Mouse (Mus musculus): ENCODE measurements around the gene Kbtbd6. TPM values are rescaled to one million over a fixed set of nuclear protein-coding genes. Genes with fewer than 3 reads are reported as not detected.

Kbtbd6 gene
- total and polyA plus RNA-seq, 3 experiments, result 0.12 TPM; not detected in 2

GRCm38 (mm10) chr14:79420083-79420685 is 31.5 kb upstream of the Kbtbd6 start:
- no peaks in the 10 kb centered on the region for H3K36me3 ChIP-seq (ENCODE audit: control insufficient read depth in 1 of 2, insufficient read depth in 2 of 2, low read length in 2 of 2)
- no peaks in the 10 kb centered on the region for H3K9me3 ChIP-seq (replicated peaks; ENCODE audit: insufficient read depth, low read length)
- no peaks in the 10 kb centered on the region for H3K79me2 ChIP-seq (ENCODE audit: control insufficient read depth, insufficient read depth, low read length, poor library complexity)
- DNase-seq (ENCODE audit: low read depth, low spot score), result no peak
- H3K27me3 ChIP-seq (ENCODE audit: control insufficient read depth in 1 of 2, insufficient read depth in 2 of 2, low read length in 2 of 2), result no peaks in the 10 kb centered on the region
- TF ChIP-seq USF2 (IDR thresholded peaks at IDR 0.05; ENCODE audit: borderline replicate concordance in 1 of 2, insufficient read depth in 1 of 2, low read depth in 1 of 2, low read length in 2 of 2) (no peak), MEF2A (IDR thresholded peaks at IDR 0.05; ENCODE audit: extremely low read depth, insufficient replicate concordance, low read depth, low read length, poor library complexity, severe bottlenecking) (no peak), MYC (IDR thresholded peaks at IDR 0.05; ENCODE audit: low read depth, low read length) (no peak), TAL1 (IDR thresholded peaks at IDR 0.05; ENCODE audit: low read length) (no peak)
- no peak overlapping the region for H3K9ac ChIP-seq (ENCODE audit: control insufficient read depth, low read depth, low read length, poor library complexity, severe bottlenecking)
- H3K4me1 ChIP-seq (ENCODE audit: control insufficient read depth in 1 of 2, insufficient read depth in 2 of 2, low read length in 2 of 2), result no peaks in the 10 kb centered on the region
- H3K4me3 ChIP-seq (ENCODE audit: control insufficient read depth in 1 of 2, insufficient read depth in 1 of 2, low read depth in 2 of 2, low read length in 2 of 2), result no peak overlapping the region
- no peak overlapping the region for H3K27ac ChIP-seq (ENCODE audit: control insufficient read depth, low read depth, low read length)

GRCm38 (mm10) chr14:79425979-79426729 is 25.5 kb upstream of the Kbtbd6 start, which contains the start of gene Kbtbd7:
Kbtbd7 (plus strand) TSS chr14:79426511.
- peak within 1 kb of the TSS; percentile 24 to 38 for H3K4me3 ChIP-seq (ENCODE audit: control insufficient read depth in 1 of 2, insufficient read depth in 1 of 2, low read depth in 2 of 2, low read length in 2 of 2)
- peak within 1 kb of the TSS; percentile 54 for H3K27ac ChIP-seq (ENCODE audit: control insufficient read depth, low read depth, low read length)
- peaks cover 0 to 11% of the 10 kb centered on the region in 2 experiments; a peak in 2 of 4 replicates for H3K4me1 ChIP-seq (ENCODE audit: control insufficient read depth in 1 of 2, insufficient read depth in 2 of 2, low read length in 2 of 2)
- H3K9ac ChIP-seq (ENCODE audit: control insufficient read depth, low read depth, low read length, poor library complexity, severe bottlenecking), result peak within 1 kb of the TSS; percentile 37
- no peaks in the 10 kb centered on the region for H3K9me3 ChIP-seq (replicated peaks; ENCODE audit: insufficient read depth, low read length)
- H3K79me2 ChIP-seq (ENCODE audit: control insufficient read depth, insufficient read depth, low read length, poor library complexity), result no peaks in the 10 kb centered on the region
- DNase-seq (ENCODE audit: low read depth, low spot score), result peak; percentile 99
- H3K27me3 ChIP-seq (ENCODE audit: control insufficient read depth in 1 of 2, insufficient read depth in 2 of 2, low read length in 2 of 2), result no peaks in the 10 kb centered on the region
- H3K36me3 ChIP-seq (ENCODE audit: control insufficient read depth in 1 of 2, insufficient read depth in 2 of 2, low read length in 2 of 2), result peaks cover 0 to 8% of the 10 kb centered on the region in 2 experiments; a peak in 2 of 4 replicates
- no peak for TF ChIP-seq ZKSCAN1 (IDR thresholded peaks at IDR 0.05; ENCODE audit: low read depth, low read length)
- no peak for TF ChIP-seq JUND (IDR thresholded peaks at IDR 0.05; ENCODE audit: low read depth, low read length)
- peak; percentile 80; the same call in 1 of the 2 replicates for TF ChIP-seq BHLHE40 (IDR thresholded peaks at IDR 0.05; ENCODE audit: borderline replicate concordance, low read depth, low read length)
- peak; percentile 78 for TF ChIP-seq MAX (IDR thresholded peaks at IDR 0.05; ENCODE audit: low read length)
- no peak for TF ChIP-seq POLR2AphosphoS5 (IDR thresholded peaks at IDR 0.05; ENCODE audit: borderline replicate concordance, low read depth, low read length)
- 0 out of 2 replicates have a peak, but pooled peaks have one; percentile 46 for TF ChIP-seq ZMIZ1 (IDR thresholded peaks at IDR 0.05; ENCODE audit: low read depth, low read length)
- TF ChIP-seq KAT2A (conservative IDR thresholded peaks at IDR 0.05; ENCODE audit: low read depth, low read length), result peak; percentile 99
- TF ChIP-seq NRF1 (IDR thresholded peaks at IDR 0.05; ENCODE audit: insufficient read depth, low read depth, low read length, poor library complexity, severe bottlenecking), result peak; percentile 45; the same call in 1 of the 2 replicates
- peak; percentile 35; the same call in 1 of the 2 replicates for TF ChIP-seq USF1 (IDR thresholded peaks at IDR 0.05; ENCODE audit: low read depth, low read length)
- peak; percentile 45 to 53; a peak in 1 of 4 replicates for TF ChIP-seq POLR2A (IDR thresholded peaks at IDR 0.05; ENCODE audit: control insufficient read depth in 1 of 2, insufficient read depth in 1 of 2, low read depth in 1 of 2, low read length in 2 of 2, poor library complexity in 1 of 2)
- peak; percentile 87 for TF ChIP-seq SIN3A (IDR thresholded peaks at IDR 0.05; ENCODE audit: low read length)
- TF ChIP-seq USF2 (IDR thresholded peaks at IDR 0.05; ENCODE audit: borderline replicate concordance in 1 of 2, insufficient read depth in 1 of 2, low read depth in 1 of 2, low read length in 2 of 2), result no peak
- peak; percentile 56 for TF ChIP-seq CHD2 (IDR thresholded peaks at IDR 0.05; ENCODE audit: low read length)
- peak; percentile 99 for TF ChIP-seq ETS1 (IDR thresholded peaks at IDR 0.05; ENCODE audit: low read depth, low read length)
- TF ChIP-seq MYC (IDR thresholded peaks at IDR 0.05; ENCODE audit: low read depth, low read length), result peak; percentile 53; the same call in 1 of the 2 replicates
- TF ChIP-seq E2F4 (IDR thresholded peaks at IDR 0.05; ENCODE audit: borderline replicate concordance, low read depth, low read length), result no peak
- TF ChIP-seq CTCF (IDR thresholded peaks at IDR 0.05 in 2 of 3, conservative IDR thresholded peaks at IDR 0.05 in 1 of 3; ENCODE audit: control insufficient read depth in 1 of 3, insufficient read depth in 1 of 3, low read depth in 2 of 3, low read length in 3 of 3, poor library complexity in 1 of 3, severe bottlenecking in 1 of 3), result no peak
- TF ChIP-seq ZNF384 (IDR thresholded peaks at IDR 0.05; ENCODE audit: low read depth, low read length), result peak; percentile 90
- TF ChIP-seq ZC3H11A (IDR thresholded peaks at IDR 0.05; ENCODE audit: low read depth, low read length), result no peak
- TF ChIP-seq EP300 (IDR thresholded peaks at IDR 0.05; ENCODE audit: low read depth in 1 of 2, low read length in 2 of 2), result peak in 1 of 2 experiments; percentile 74; a peak in 2 of 4 replicates
- TF ChIP-seq HCFC1 (IDR thresholded peaks at IDR 0.05; ENCODE audit: low read depth, low read length), result peak; percentile 99
- no peak for TF ChIP-seq POLR2AphosphoS2 (IDR thresholded peaks at IDR 0.05; ENCODE audit: low read length)
- peak; percentile 36; the same call in 1 of the 2 replicates for TF ChIP-seq GATA1 (IDR thresholded peaks at IDR 0.05; ENCODE audit: low read depth, low read length)
- no peak for TF ChIP-seq MEF2A (IDR thresholded peaks at IDR 0.05; ENCODE audit: extremely low read depth, insufficient replicate concordance, low read depth, low read length, poor library complexity, severe bottlenecking)
- TF ChIP-seq UBTF (IDR thresholded peaks at IDR 0.05; ENCODE audit: borderline replicate concordance, insufficient read depth, low read depth, low read length), result peak; percentile 90; the same call in 1 of the 2 replicates
- TF ChIP-seq NELFE (IDR thresholded peaks at IDR 0.05; ENCODE audit: low read depth, low read length), result peak; percentile 56

Data from MEL (cell line).